Comparison of ENCODE assay signal across 8 mouse cellular contexts in genomic region chr1:25828071-25828755, GRCm38 (mm10). TPM values are rescaled to one million over a fixed set of nuclear protein-coding genes. Genes with fewer than 3 reads are reported as not detected.
A peak's percentile ranks its signal among the peaks of the same experiment; 100 is the strongest.
DNase-seq lines count a peak whose midpoint lies in the region; ATAC-seq and TF ChIP-seq lines count a peak whose summit lies in the region.

No protein-coding gene starts in this region.

- H3K4me2 ChIP-seq in lung, embryonic 14.5 days = peak overlapping the region; percentile 79; the same call in 1 of the 2 replicates
- H3K4me2 ChIP-seq in forebrain, embryonic 15.5 days (replicated peaks) = peak overlapping the region; percentile 65
- peak overlapping the region; percentile 70 for H3K4me2 ChIP-seq in midbrain, embryonic 13.5 days (replicated peaks)
- peak overlapping the region; percentile 19; the same call in 1 of the 2 replicates for H3K4me2 ChIP-seq in stomach, embryonic 16.5 days (ENCODE audit: low read depth, low read length)
- H3K4me2 ChIP-seq in lung, postnatal 0 days (replicated peaks; ENCODE audit: low read depth, low read length) = no peak overlapping the region

- no peaks in the 10 kb centered on the region for H3K36me3 ChIP-seq in lung, embryonic 14.5 days (ENCODE audit: insufficient read depth)
- no peaks in the 10 kb centered on the region for H3K36me3 ChIP-seq in forebrain, embryonic 15.5 days
- no peaks in the 10 kb centered on the region for H3K36me3 ChIP-seq in midbrain, embryonic 13.5 days
- no peaks in the 10 kb centered on the region for H3K36me3 ChIP-seq in stomach, embryonic 16.5 days (ENCODE audit: control insufficient read depth, insufficient read depth, low read length)
- H3K36me3 ChIP-seq in lung, postnatal 0 days (ENCODE audit: insufficient read depth, low read length) = no peaks in the 10 kb centered on the region
- no peaks in the 10 kb centered on the region for H3K36me3 ChIP-seq in heart, embryonic 10.5 days

- ATAC-seq in lung, embryonic 14.5 days (ENCODE audit: insufficient read depth) = no peak
- ATAC-seq in forebrain, embryonic 15.5 days (replicated peaks) = no peak
- no peak for ATAC-seq in midbrain, embryonic 13.5 days
- ATAC-seq in stomach, embryonic 16.5 days (ENCODE audit: insufficient read depth, low FRiP score) = no peak
- no peak for ATAC-seq in lung, postnatal 0 days

- TF ChIP-seq POLR2A in lung, adult 2 months (IDR thresholded peaks at IDR 0.05; ENCODE audit: borderline replicate concordance, extremely low read depth, low read depth, low read length) = no peak

- no peaks in the 10 kb centered on the region for H3K4me1 ChIP-seq in lung, embryonic 14.5 days (ENCODE audit: insufficient read depth)
- H3K4me1 ChIP-seq in lung, adult 2 months (ENCODE audit: control insufficient read depth, insufficient read depth, low read length) = no peaks in the 10 kb centered on the region
- peaks cover 62% of the 10 kb centered on the region for H3K4me1 ChIP-seq in forebrain, embryonic 15.5 days
- H3K4me1 ChIP-seq in midbrain, embryonic 13.5 days (replicated peaks) = peaks cover 62% of the 10 kb centered on the region
- H3K4me1 ChIP-seq in stomach, embryonic 16.5 days (ENCODE audit: control insufficient read depth, insufficient read depth, low read length) = no peaks in the 10 kb centered on the region
- H3K4me1 ChIP-seq in lung, postnatal 0 days (ENCODE audit: insufficient read depth, low read depth, low read length) = no peaks in the 10 kb centered on the region
- no peaks in the 10 kb centered on the region for H3K4me1 ChIP-seq in heart, embryonic 10.5 days

- H3K4me3 ChIP-seq in lung, embryonic 14.5 days (ENCODE audit: low read depth, low read length) = no peak overlapping the region; the same call in 1 of the 2 replicates
- no peak overlapping the region for H3K4me3 ChIP-seq in lung, adult 2 months (replicated peaks; ENCODE audit: extremely low read depth, low read depth, low read length)
- H3K4me3 ChIP-seq in forebrain, embryonic 15.5 days = peak overlapping the region; percentile 85
- peak overlapping the region; percentile 71 for H3K4me3 ChIP-seq in midbrain, embryonic 13.5 days (replicated peaks)
- H3K4me3 ChIP-seq in stomach, embryonic 16.5 days (replicated peaks; ENCODE audit: low read length) = peak overlapping the region; percentile 60
- no peak overlapping the region for H3K4me3 ChIP-seq in lung, postnatal 0 days (ENCODE audit: low read depth, low read length)
- no peak overlapping the region for H3K4me3 ChIP-seq in heart, embryonic 10.5 days

- no peak overlapping the region for H3K27ac ChIP-seq in lung, embryonic 14.5 days (ENCODE audit: low read depth)
- no peak overlapping the region for H3K27ac ChIP-seq in forebrain, embryonic 15.5 days (replicated peaks)
- no peak overlapping the region for H3K27ac ChIP-seq in midbrain, embryonic 13.5 days
- H3K27ac ChIP-seq in stomach, embryonic 16.5 days (ENCODE audit: low read length) = no peak overlapping the region
- no peak overlapping the region for H3K27ac ChIP-seq in lung, postnatal 0 days (ENCODE audit: low read length)
- no peak overlapping the region for H3K27ac ChIP-seq in heart, embryonic 10.5 days

- WGBS in lung, embryonic 14.5 days = 62% methylated on average over 9 of the region's 9 CpGs
- 58% methylated on average over 9 of the region's 9 CpGs for WGBS in lung, adult 2 months
- 36% methylated on average over 9 of the region's 9 CpGs for WGBS in forebrain, embryonic 15.5 days
- 40% methylated on average over 9 of the region's 9 CpGs for WGBS in midbrain, embryonic 13.5 days
- 71% methylated on average over 9 of the region's 9 CpGs for WGBS in stomach, embryonic 16.5 days
- 65% methylated on average over 9 of the region's 9 CpGs for WGBS in lung, postnatal 0 days
- 61% methylated on average over 9 of the region's 9 CpGs for WGBS in heart, embryonic 10.5 days

- H3K27me3 ChIP-seq in lung, embryonic 14.5 days (ENCODE audit: insufficient read depth, low read length) = peaks cover 42% of the 10 kb centered on the region
- no peaks in the 10 kb centered on the region for H3K27me3 ChIP-seq in forebrain, embryonic 15.5 days
- H3K27me3 ChIP-seq in midbrain, embryonic 13.5 days = no peaks in the 10 kb centered on the region
- peaks cover 29% of the 10 kb centered on the region for H3K27me3 ChIP-seq in stomach, embryonic 16.5 days (ENCODE audit: control insufficient read depth, insufficient read depth, low read length)
- peaks cover 9% of the 10 kb centered on the region for H3K27me3 ChIP-seq in lung, postnatal 0 days (replicated peaks; ENCODE audit: insufficient read depth, low read length)
- peaks cover 21% of the 10 kb centered on the region for H3K27me3 ChIP-seq in heart, embryonic 10.5 days (ENCODE audit: insufficient read depth, poor library complexity, severe bottlenecking)

- no peaks in the 10 kb centered on the region for H3K9me3 ChIP-seq in lung, embryonic 14.5 days (ENCODE audit: low read depth, low read length)
- no peaks in the 10 kb centered on the region for H3K9me3 ChIP-seq in forebrain, embryonic 15.5 days
- H3K9me3 ChIP-seq in midbrain, embryonic 13.5 days = no peaks in the 10 kb centered on the region
- no peaks in the 10 kb centered on the region for H3K9me3 ChIP-seq in stomach, embryonic 16.5 days (replicated peaks; ENCODE audit: control insufficient read depth, low read length)
- no peaks in the 10 kb centered on the region for H3K9me3 ChIP-seq in lung, postnatal 0 days (ENCODE audit: low read length)
- no peaks in the 10 kb centered on the region for H3K9me3 ChIP-seq in heart, embryonic 10.5 days

- DNase-seq in lung, embryonic 14.5 days = no peak
- DNase-seq in lung, adult 2 months = no peak
- no peak for DNase-seq in spleen, postnatal 10 days (ENCODE audit: low spot score in 2 of 2)
- no peak for DNase-seq in lung, postnatal 0 days (ENCODE audit: low spot score)
- DNase-seq in heart, embryonic 10.5 days (ENCODE audit: low spot score) = no peak

- H3K9ac ChIP-seq in lung, embryonic 14.5 days = no peak overlapping the region
- H3K9ac ChIP-seq in forebrain, embryonic 15.5 days (replicated peaks) = peak overlapping the region; percentile 88
- H3K9ac ChIP-seq in midbrain, embryonic 13.5 days (replicated peaks) = peak overlapping the region; percentile 79
- no peak overlapping the region for H3K9ac ChIP-seq in stomach, embryonic 16.5 days (ENCODE audit: low read length)
- H3K9ac ChIP-seq in lung, postnatal 0 days (replicated peaks; ENCODE audit: low read depth) = no peak overlapping the region

- TF ChIP-seq CTCF in lung, embryonic 14.5 days (IDR thresholded peaks at IDR 0.05; ENCODE audit: low read depth) = no peak
- no peak for TF ChIP-seq CTCF in lung, adult 2 months (IDR thresholded peaks at IDR 0.05; ENCODE audit: insufficient read depth, low read length)
- TF ChIP-seq CTCF in lung, postnatal 0 days (IDR thresholded peaks at IDR 0.05) = no peak

- no peak for TF ChIP-seq EP300 in lung, postnatal 0 days (IDR thresholded peaks at IDR 0.05)

RNA-seq across cellular contexts. Expression of gene Adgrb3, which starts 1.3 kb away (rescaled TPM):
- 0.50 and 0.74 TPM in 2 replicates for polyA plus RNA-seq in lung, embryonic 14.5 days (2014; fragmentation: Nextera tagmentation; extraction: Ambion mirVana)
- polyA plus RNA-seq in lung, adult 2 months (2012; rRNA removed) = not detected in 2 replicates
- polyA plus RNA-seq in forebrain, embryonic 15.5 days (2015; fragmentation: Nextera tagmentation; extraction: Ambion mirVana) = 41.1 and 45.9 TPM in 2 replicates
- polyA plus RNA-seq in midbrain, embryonic 13.5 days (2015; fragmentation: Nextera tagmentation; extraction: Ambion mirVana) = 39.6 and 44.1 TPM in 2 replicates
- 4.2 and 4.5 TPM in 2 replicates for polyA plus RNA-seq in stomach, embryonic 16.5 days (2015; fragmentation: Nextera tagmentation; extraction: Ambion mirVana)
- polyA plus RNA-seq in lung, postnatal 0 days (2015; fragmentation: Nextera tagmentation; extraction: Ambion mirVana) = 0.05 TPM in 1 of 2 replicates, not detected in the other
- polyA plus RNA-seq in heart, embryonic 10.5 days (2016; fragmentation: Nextera tagmentation; extraction: Ambion mirVana) = 0.15 and 0.43 TPM in 2 replicates

Comparison
In these comparisons a context has a peak if more than half of its experiments do, and no peak if none do; other contexts are left out.
1. H3K4me3 ChIP-seq: peak in forebrain, embryonic 15.5 days (single experiment), midbrain, embryonic 13.5 days (single experiment) and stomach, embryonic 16.5 days (single experiment); none in lung, embryonic 14.5 days (single experiment), lung, adult 2 months (single experiment), lung, postnatal 0 days (single experiment) and heart, embryonic 10.5 days (single experiment).
2. H3K9ac ChIP-seq: peak in forebrain, embryonic 15.5 days (single experiment) and midbrain, embryonic 13.5 days (single experiment); none in lung, embryonic 14.5 days (single experiment), stomach, embryonic 16.5 days (single experiment) and lung, postnatal 0 days (single experiment).